Mouse (Mus musculus) myocyte (in vitro differentiated cells): ENCODE measurements around the gene Glrx2.

Source experiments
- CEBPB ChIP-seq: IDR thresholded peaks from 2 replicates; pipeline ENCODE4 v1.6.1; 2011; ENCODE audit warnings: mild to moderate bottlenecking, moderate library complexity; ENCODE audit not compliant: poor library complexity, insufficient read depth, severe bottlenecking
- E2F4 ChIP-seq: IDR thresholded peaks from one replicate; pipeline ENCODE4 v1.6.1; 2011; ENCODE audit warnings: mild to moderate bottlenecking, control low read depth, moderate library complexity; ENCODE audit not compliant: insufficient read depth
- MAX ChIP-seq: IDR thresholded peaks from one replicate; pipeline ENCODE4 v1.6.1; 2011; ENCODE audit warnings: low read depth, mild to moderate bottlenecking, control low read depth
- POLR2A ChIP-seq: IDR thresholded peaks from one replicate; pipeline ENCODE4 v1.6.1; 2011; ENCODE audit warnings: low read depth, mild to moderate bottlenecking, control low read depth, moderate library complexity; ENCODE audit not compliant: insufficient read length
- TCF12 ChIP-seq: IDR thresholded peaks from one replicate; pipeline ENCODE4 v1.6.1; 2011; ENCODE audit warnings: mild to moderate bottlenecking, control low read depth; ENCODE audit not compliant: poor library complexity, insufficient read depth, severe bottlenecking
- TCF3 ChIP-seq: IDR thresholded peaks from one replicate; pipeline ENCODE4 v1.6.1; 2011; ENCODE audit warnings: low read depth, control low read depth; ENCODE audit not compliant: insufficient read length

DNA sequence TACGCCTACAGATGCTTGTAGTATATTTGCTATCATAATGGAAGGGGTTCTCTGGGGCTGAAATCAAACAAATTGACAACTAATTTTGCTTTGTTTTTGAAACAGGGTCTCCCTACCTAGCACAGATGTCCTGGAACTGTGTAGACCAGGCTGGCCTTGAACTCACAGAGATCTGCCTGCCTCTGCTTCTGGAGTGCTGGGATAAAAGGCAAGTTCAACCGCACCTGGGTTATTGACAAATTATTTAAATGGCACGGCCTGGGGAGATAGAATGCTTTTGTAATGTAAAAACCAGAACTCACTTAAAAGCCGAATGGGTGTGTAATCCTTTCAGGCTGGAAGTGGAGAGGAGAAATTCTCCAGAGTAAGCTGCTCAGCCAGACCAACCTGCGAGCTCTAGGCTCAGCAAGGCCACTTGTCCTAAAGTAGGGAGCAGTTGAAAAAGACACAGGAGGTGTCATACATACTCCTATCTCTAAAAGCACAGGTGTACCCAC lies 17.8 kb downstream of the Glrx2 start:
- TF ChIP-seq MAX (no peak), POLR2A (no peak), CEBPB (no peak), TCF3 (no peak), E2F4 (no peak), TCF12 (no peak)
